Mouse (Mus musculus): ENCODE results near the gene Ythdf1. TPM values are rescaled to one million over a fixed set of nuclear protein-coding genes. Genes with fewer than 3 reads are reported as not detected.

Ythdf1 gene
- polyA plus RNA-seq, 1 experiment from 2014 or later = 48.2 TPM

DNA sequence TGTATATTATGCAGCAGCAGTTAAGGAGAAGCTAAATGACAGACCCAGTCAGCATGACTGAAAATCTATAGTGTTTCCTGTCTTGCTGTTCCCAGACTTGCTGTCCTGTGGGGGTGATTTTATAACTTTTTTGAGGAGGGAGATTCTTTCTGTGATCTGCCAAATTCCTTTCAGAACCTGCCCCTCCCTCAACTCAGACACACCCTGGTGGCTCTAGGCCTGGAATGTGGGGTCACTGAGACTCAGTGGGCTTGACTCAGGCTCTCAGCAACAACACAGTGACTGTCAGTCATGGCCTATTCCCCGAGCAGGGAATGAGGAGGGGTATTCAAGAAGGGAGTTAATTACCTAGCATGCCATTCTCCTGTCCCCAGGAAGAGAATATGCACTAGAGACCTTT is 29.2 kb upstream of the Ythdf1 start:
- 22% methylated on average over 1 of the region's 1 CpGs for WGBS
- Histone ChIP-seq H3K36me3 (no peaks in the 10 kb centered on the region), H3K4me2 (no peak overlapping the region), H3K9ac (replicated peaks) (no peak overlapping the region), H3K27ac (replicated peaks) (no peak overlapping the region), H3K27me3 (replicated peaks) (no peaks in the 10 kb centered on the region), H3K9me3 (replicated peaks) (no peaks in the 10 kb centered on the region), H3K4me3 (replicated peaks) (no peak overlapping the region), H3K4me1 (peaks cover 35% of the 10 kb centered on the region)
- ATAC-seq (ENCODE audit: low FRiP score) = no peak

DNA sequence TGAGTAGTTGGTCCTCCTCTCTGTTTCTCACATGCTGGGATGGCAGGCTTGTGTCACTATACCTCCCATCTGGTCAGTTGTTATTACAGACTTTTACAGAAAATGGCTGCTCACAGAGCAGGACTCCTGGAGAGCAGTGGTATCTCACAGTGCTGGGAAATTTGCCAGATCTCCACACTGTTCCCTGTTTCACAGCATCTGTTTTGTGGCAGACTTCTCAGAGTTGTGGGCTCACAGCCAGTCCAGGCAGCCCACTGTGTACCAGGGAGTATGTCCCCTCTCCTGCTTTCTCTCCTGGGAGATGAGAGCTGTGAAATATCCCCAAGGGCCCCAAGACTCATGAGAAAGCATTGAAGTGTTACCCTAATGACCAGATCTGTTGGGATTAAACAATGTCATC is 21.1 kb upstream of the Ythdf1 start:
- Histone ChIP-seq H3K4me1 (0 out of 2 replicates have a peak, but pooled peaks cover 6% of the 10 kb centered on the region), H3K36me3 (0 out of 2 replicates have a peak, but pooled peaks cover 13% of the 10 kb centered on the region), H3K27me3 (replicated peaks) (no peaks in the 10 kb centered on the region), H3K9me3 (replicated peaks) (no peaks in the 10 kb centered on the region), H3K27ac (replicated peaks) (peak overlapping the region; percentile 33; the same call in 1 of the 2 replicates), H3K9ac (replicated peaks) (no peak overlapping the region), H3K4me2 (no peak overlapping the region), H3K4me3 (replicated peaks) (no peak overlapping the region)
- ATAC-seq (ENCODE audit: low FRiP score) = peak; percentile 55; the same call in 1 of the 2 replicates

DNA sequence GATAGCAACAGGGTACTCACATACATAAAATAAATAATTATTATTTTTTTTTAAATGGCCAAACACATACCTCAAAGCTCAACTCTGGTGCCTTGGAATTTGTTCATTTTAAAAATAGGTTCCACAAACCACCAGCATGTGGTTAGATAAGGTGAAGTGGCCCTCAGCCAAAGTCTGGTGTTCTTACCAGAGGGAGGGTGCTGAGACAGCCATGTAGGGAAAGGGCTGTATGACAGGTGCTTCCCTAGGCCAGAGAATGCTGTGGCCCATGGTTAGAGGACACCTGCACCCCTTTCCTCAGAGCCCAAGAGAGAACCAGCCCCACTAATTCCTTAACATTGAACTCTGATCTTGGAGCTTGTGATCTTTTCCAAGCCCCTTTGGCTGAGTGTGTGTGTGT is 19.4 kb upstream of the Ythdf1 start:
- Histone ChIP-seq H3K4me1 (0 out of 2 replicates have a peak, but pooled peaks cover 6% of the 10 kb centered on the region), H3K27ac (replicated peaks) (no peak overlapping the region), H3K9ac (replicated peaks) (no peak overlapping the region), H3K4me2 (no peak overlapping the region), H3K27me3 (replicated peaks) (no peaks in the 10 kb centered on the region), H3K36me3 (0 out of 2 replicates have a peak, but pooled peaks cover 22% of the 10 kb centered on the region), H3K9me3 (replicated peaks) (no peaks in the 10 kb centered on the region), H3K4me3 (replicated peaks) (no peak overlapping the region)
- no peak for ATAC-seq (ENCODE audit: low FRiP score)

DNA sequence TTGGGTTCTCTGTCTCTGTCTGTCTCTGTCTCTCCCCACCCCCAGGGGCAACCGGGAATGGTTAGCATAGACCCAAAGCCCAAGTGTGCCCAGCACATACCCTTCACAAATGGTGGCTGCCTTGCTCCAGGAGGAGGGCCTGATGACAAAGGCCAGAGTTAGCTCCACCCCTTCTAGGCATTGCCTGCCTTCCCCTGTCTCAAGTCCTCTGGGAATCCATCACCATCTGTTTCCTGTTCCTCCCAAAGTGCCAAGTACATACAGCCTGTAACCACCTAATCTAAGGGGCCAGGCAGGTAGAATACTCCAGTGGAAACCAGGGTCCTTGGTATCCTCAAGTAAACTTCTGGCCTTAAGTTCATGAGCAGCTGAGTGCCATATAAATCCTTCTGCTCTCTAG is 11.7 kb upstream of the Ythdf1 start:
- Histone ChIP-seq H3K27me3 (replicated peaks) (no peaks in the 10 kb centered on the region), H3K4me1 (no peaks in the 10 kb centered on the region), H3K4me3 (replicated peaks) (no peak overlapping the region), H3K9me3 (replicated peaks) (no peaks in the 10 kb centered on the region), H3K4me2 (no peak overlapping the region), H3K36me3 (peaks cover 21% of the 10 kb centered on the region; the same call in 1 of the 2 replicates), H3K27ac (replicated peaks) (no peak overlapping the region), H3K9ac (replicated peaks) (no peak overlapping the region)
- ATAC-seq (ENCODE audit: low FRiP score) = no peak
- 67% methylated on average over 1 of the region's 1 CpGs for WGBS

DNA sequence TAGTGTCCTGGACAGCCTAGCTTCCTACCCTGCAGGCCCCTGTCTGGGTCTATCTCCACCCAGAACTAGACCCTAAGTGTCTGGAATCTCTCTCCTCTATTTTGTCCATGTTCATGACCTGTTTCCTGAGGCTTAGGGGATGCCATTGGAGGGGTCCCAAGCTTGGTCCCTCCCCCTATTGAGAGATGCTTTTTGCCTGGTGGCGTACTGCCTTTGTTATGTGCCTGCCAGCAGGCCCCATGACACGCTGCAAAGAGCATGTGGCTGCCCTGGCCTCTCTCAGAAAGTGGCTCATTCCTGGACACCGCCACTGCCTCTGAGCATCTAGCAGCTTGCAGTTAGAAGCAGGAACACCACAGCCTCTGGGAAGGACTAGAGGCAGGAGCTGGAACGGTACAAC is 8.0 kb upstream of the Ythdf1 start, which contains the start of gene Birc7:
TSS of gene Birc7 (plus strand) at position 301 of the 400 bp plus-strand sequence.
- no peaks in the 10 kb centered on the region; the same call in 1 of the 2 replicates for H3K36me3 ChIP-seq
- WGBS = 50% methylated on average over 4 of the region's 4 CpGs
- H3K4me1 ChIP-seq = no peaks in the 10 kb centered on the region
- H3K9ac ChIP-seq (replicated peaks) = no peak within 1 kb of the TSS
- no peak within 1 kb of the TSS for H3K27ac ChIP-seq (replicated peaks)
- ATAC-seq (ENCODE audit: low FRiP score) = no peak
- H3K4me2 ChIP-seq = no peak within 1 kb of the TSS
- H3K27me3 ChIP-seq (replicated peaks) = peaks cover 5% of the 10 kb centered on the region; the same call in 1 of the 2 replicates
- no peaks in the 10 kb centered on the region for H3K9me3 ChIP-seq (replicated peaks)
- no peak within 1 kb of the TSS for H3K4me3 ChIP-seq (replicated peaks)

DNA sequence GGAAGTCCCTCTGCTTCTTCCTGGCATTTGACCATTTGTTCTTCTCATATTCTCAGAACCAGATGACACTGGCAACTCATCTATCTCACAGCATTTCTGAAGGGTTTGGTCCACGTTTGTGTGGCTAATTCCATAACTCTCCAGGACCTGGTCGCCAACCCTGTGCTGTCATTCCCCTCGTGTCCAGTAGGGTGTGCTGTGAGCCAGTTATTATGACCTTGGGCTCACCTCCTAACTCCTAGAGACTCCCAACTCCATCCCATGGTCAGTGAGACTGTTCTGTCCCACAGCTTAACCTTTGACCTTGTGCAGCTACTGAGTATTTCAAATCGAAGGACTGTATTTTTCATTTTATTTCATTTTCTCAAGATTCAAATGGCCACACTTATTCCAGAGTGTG is 4.4 kb upstream of the Ythdf1 start:
- H3K4me3 ChIP-seq (replicated peaks) = no peak overlapping the region
- WGBS = 7% methylated on average over 4 of the region's 4 CpGs
- H3K9me3 ChIP-seq (replicated peaks) = no peaks in the 10 kb centered on the region
- no peak overlapping the region for H3K4me2 ChIP-seq
- H3K27ac ChIP-seq (replicated peaks) = no peak overlapping the region
- ATAC-seq (ENCODE audit: low FRiP score) = no peak
- H3K36me3 ChIP-seq = no peaks in the 10 kb centered on the region
- no peak overlapping the region for H3K9ac ChIP-seq (replicated peaks)
- H3K4me1 ChIP-seq = peaks cover 5% of the 10 kb centered on the region
- peaks cover 5% of the 10 kb centered on the region; the same call in 1 of the 2 replicates for H3K27me3 ChIP-seq (replicated peaks)

DNA sequence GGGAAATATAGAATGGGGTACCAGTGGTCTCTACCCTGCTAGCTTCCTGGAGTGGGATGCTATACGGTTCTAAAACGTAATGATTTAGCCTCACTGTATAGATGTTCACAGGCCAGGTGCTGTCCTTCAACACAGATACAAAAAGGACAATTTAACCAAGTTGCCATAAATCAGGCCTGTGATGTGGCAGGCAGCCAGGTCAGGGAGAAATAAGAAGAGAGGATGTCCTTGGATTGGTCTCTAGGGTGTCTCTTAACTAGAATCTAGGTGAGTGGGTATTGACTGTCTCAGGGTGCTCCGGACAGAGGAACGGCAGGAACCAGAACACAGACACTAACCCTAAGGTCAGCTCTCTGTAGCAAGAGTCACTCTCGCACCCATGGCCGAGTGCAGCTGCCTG is 2.0 kb upstream of the Ythdf1 start:
- Histone ChIP-seq H3K27ac (replicated peaks) (no peak overlapping the region), H3K9ac (replicated peaks) (no peak overlapping the region), H3K9me3 (replicated peaks) (no peaks in the 10 kb centered on the region), H3K4me2 (no peak overlapping the region), H3K4me1 (peaks cover 25% of the 10 kb centered on the region), H3K27me3 (replicated peaks) (peaks cover 5% of the 10 kb centered on the region; the same call in 1 of the 2 replicates), H3K36me3 (peaks cover 10% of the 10 kb centered on the region), H3K4me3 (replicated peaks) (no peak overlapping the region)
- ATAC-seq (ENCODE audit: low FRiP score) = no peak
- WGBS = 90% methylated on average over 6 of the region's 6 CpGs

DNA sequence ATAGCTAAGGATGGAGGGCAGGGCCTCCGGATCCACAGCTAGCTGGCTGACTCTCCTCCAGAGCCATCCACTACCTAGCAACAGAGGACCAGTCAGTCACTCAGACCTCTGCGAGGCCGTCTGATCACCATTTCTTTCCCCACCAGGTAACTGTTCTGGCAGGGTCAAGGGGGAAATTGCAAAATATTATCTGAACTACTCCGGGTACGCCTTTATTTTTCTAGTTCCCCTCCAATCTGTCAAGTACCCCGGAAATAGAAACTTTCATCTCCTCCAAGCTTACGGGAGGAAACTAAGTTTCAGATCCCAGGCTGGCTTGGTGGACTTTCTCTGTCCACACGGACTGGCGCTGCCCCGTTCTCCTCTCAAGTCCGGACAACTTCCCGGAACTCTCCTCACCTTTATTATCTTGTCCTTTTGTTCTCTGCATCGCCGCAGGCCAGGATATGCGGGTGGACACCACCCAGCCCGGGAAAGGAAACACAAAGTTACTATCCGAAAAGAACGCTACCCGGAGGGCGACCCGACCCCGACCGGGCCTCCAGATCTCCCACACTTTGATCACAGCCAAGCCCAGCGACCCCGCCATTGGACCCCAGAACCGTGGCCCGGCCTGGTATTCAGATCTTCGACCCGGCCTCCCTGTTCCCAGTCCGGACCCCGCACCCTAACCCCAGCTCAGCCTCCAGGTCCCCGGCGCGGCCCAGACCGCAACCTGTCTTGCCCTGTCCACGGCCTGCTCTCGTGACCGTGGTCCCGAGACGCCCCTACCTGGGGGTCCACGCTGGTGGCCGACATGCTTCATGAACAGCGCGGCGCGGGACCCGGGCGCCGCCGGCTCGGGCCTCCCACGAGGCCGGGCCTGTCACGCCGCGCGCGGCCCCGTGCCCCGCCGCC is 588 bp downstream of the Ythdf1 start:
- Histone ChIP-seq H3K4me1 (peaks cover 35% of the 10 kb centered on the region), H3K36me3 (peaks cover 28% of the 10 kb centered on the region), H3K9ac (replicated peaks) (peak overlapping the region; percentile 99), H3K27me3 (replicated peaks) (peaks cover 5% of the 10 kb centered on the region; the same call in 1 of the 2 replicates), H3K9me3 (replicated peaks) (no peaks in the 10 kb centered on the region), H3K4me3 (replicated peaks) (peak overlapping the region; percentile 100), H3K27ac (replicated peaks) (peak overlapping the region; percentile 80), H3K4me2 (peak overlapping the region; percentile 89)
- whole genome bisulfite sequencing = under 1% methylated on average over 61 of the region's 61 CpGs
- ATAC-seq (ENCODE audit: low FRiP score) = peak; percentile 64

DNA sequence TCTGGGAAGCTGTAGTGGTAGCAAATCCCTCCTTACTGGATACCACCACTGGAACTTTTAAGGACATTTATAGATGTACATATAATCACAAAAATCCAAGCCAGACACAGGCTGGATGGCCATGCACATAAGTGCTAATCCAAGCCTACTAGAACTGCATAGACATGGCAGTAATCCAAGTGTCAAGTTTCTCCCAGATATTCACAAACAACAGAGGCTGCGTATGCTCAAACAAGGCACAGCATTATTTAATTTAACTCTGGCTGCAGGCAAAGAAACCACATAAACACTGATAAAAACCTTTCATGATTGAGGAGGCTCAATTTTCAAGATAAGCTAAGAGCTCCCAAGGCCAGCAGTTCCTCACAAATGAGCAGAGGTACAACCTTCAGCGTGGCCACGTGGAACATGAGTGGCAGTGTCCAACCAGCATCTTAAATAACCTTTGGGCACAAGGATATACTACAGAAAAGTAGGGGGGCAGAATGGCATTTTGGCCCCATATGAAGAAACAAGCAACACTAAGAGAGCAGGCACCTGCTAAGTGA is 4.8 kb downstream of the Ythdf1 start:
- Histone ChIP-seq H3K4me1 (peaks cover 31% of the 10 kb centered on the region), H3K9ac (replicated peaks) (no peak overlapping the region), H3K4me3 (replicated peaks) (no peak overlapping the region), H3K27me3 (replicated peaks) (no peaks in the 10 kb centered on the region), H3K4me2 (no peak overlapping the region), H3K9me3 (replicated peaks) (no peaks in the 10 kb centered on the region), H3K27ac (replicated peaks) (no peak overlapping the region), H3K36me3 (peaks cover 63% of the 10 kb centered on the region)
- ATAC-seq (ENCODE audit: low FRiP score) = no peak
- 90% methylated on average over 3 of the region's 3 CpGs for WGBS

DNA sequence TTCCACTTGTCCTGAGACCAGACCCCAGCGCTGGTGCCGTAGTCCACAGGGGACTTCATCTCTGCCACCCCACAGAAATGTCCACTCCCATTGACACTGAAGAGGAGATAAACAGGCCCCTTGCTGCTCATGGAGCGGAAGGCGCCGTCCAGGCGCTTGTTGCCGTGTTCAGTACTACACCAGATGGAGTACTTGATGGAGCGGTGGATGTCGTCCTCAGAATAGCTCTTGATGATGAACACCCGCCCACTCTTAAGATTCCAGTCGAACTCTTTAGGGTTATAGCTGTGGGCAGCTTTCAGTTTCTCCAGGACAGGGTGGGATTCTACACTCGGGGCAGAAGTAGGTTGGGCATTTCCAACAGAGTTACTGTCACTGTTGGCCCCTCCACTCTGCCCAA is 9.8 kb downstream of the Ythdf1 start:
- 96% methylated on average over 12 of the region's 12 CpGs for WGBS
- Histone ChIP-seq H3K27me3 (replicated peaks) (no peaks in the 10 kb centered on the region), H3K9ac (replicated peaks) (no peak overlapping the region), H3K4me1 (0 out of 2 replicates have a peak, but pooled peaks cover 3% of the 10 kb centered on the region), H3K4me3 (replicated peaks) (no peak overlapping the region), H3K4me2 (no peak overlapping the region), H3K27ac (replicated peaks) (no peak overlapping the region), H3K9me3 (replicated peaks) (no peaks in the 10 kb centered on the region), H3K36me3 (peaks cover 63% of the 10 kb centered on the region)
- ATAC-seq (ENCODE audit: low FRiP score) = no peak

DNA sequence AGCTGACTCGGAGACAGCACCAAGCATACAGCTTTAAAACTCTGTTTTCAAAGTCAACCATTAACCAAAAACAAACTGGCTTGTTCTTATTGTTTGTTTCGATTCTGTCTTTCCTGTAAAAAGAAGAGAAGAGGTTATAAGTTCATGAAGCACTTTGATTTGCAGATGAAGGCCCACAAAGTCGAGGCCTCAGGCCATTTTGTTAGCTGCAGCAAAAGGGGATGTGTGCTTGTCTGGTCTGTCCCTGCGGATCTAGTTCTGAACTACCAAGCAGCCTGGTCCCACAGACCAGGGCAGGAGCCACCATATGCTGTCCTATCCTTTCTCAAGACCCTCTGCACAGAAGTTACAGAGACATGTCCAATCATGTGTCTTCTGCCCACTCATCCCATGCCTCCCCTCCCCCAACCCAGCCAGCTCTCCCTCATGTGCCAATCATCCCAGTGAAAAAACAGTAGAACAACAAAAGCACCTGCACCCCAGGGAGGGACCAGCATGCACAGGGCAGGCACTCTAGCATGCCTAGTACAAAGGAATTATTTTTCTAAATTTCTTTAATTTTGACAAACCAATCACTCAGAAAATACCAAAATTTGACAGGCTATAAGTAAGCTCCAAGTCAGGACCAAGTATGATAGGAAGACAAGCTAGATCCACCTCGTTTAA is 15.1 kb downstream of the Ythdf1 start:
- no peaks in the 10 kb centered on the region for H3K27me3 ChIP-seq (replicated peaks)
- H3K4me1 ChIP-seq = no peaks in the 10 kb centered on the region
- no peaks in the 10 kb centered on the region for H3K9me3 ChIP-seq (replicated peaks)
- peaks cover 33% of the 10 kb centered on the region for H3K36me3 ChIP-seq
- 54% methylated on average over 5 of the region's 5 CpGs for WGBS
- no peak overlapping the region for H3K9ac ChIP-seq (replicated peaks)
- no peak overlapping the region for H3K4me2 ChIP-seq
- H3K4me3 ChIP-seq (replicated peaks) = no peak overlapping the region
- ATAC-seq (ENCODE audit: low FRiP score) = no peak
- H3K27ac ChIP-seq (replicated peaks) = no peak overlapping the region

All from neural tube, embryonic 15.5 days (tissue).